Mouse (Mus musculus): ENCODE measurements around the gene Shb. TPM values are rescaled to one million over a fixed set of nuclear protein-coding genes. Genes with fewer than 3 reads are reported as not detected.

Gene Shb
- polyA plus RNA-seq, 1 experiment from 2014 or later = 6.6 TPM

GRCm38 (mm10) chr4:45514406-45514805, 17.9 kb downstream of the Shb start:
- Histone ChIP-seq H3K4me2 (peak overlapping the region; percentile 34), H3K4me1 (replicated peaks) (peaks cover 61% of the 10 kb centered on the region), H3K9ac (replicated peaks) (no peak overlapping the region), H3K27me3 (no peaks in the 10 kb centered on the region), H3K36me3 (no peaks in the 10 kb centered on the region), H3K4me3 (replicated peaks) (no peak overlapping the region), H3K9me3 (no peaks in the 10 kb centered on the region), H3K27ac (peak overlapping the region; percentile 53; the same call in 1 of the 2 replicates)
- ATAC-seq (ENCODE audit: insufficient number of reproducible peaks, insufficient read depth, low FRiP score, low TSS enrichment, low read depth) = no peak
- 14% methylated on average over 7 of the region's 7 CpGs for WGBS

- WGBS = 2% methylated on average over 10 of the region's 10 CpGs
- H3K4me1 ChIP-seq (replicated peaks) = peaks cover 66% of the 10 kb centered on the region
- no peaks in the 10 kb centered on the region for H3K27me3 ChIP-seq
- H3K4me3 ChIP-seq (replicated peaks) = no peak overlapping the region
- H3K9me3 ChIP-seq = no peaks in the 10 kb centered on the region
- no peaks in the 10 kb centered on the region for H3K36me3 ChIP-seq
- peak overlapping the region; percentile 34 for H3K4me2 ChIP-seq
- H3K9ac ChIP-seq (replicated peaks) = 0 out of 2 replicates have a peak overlapping the region, but pooled peaks have one; percentile 27
- ATAC-seq (ENCODE audit: insufficient number of reproducible peaks, insufficient read depth, low FRiP score, low TSS enrichment, low read depth) = no peak
- H3K27ac ChIP-seq = peak overlapping the region; percentile 53; the same call in 1 of the 2 replicates
Observed at GRCm38 (mm10) chr4:45513791-45514293, 18.4 kb downstream of the Shb start.

GRCm38 (mm10) chr4:45513340-45513739, 18.9 kb downstream of the Shb start:
- ATAC-seq (ENCODE audit: insufficient number of reproducible peaks, insufficient read depth, low FRiP score, low TSS enrichment, low read depth) = no peak
- peak overlapping the region; percentile 34; the same call in 1 of the 2 replicates for H3K4me2 ChIP-seq
- peaks cover 71% of the 10 kb centered on the region for H3K4me1 ChIP-seq (replicated peaks)
- no peaks in the 10 kb centered on the region for H3K36me3 ChIP-seq
- 0 out of 2 replicates have a peak overlapping the region, but pooled peaks have one; percentile 27 for H3K9ac ChIP-seq (replicated peaks)
- H3K4me3 ChIP-seq (replicated peaks) = no peak overlapping the region
- WGBS = 67% methylated on average over 2 of the region's 2 CpGs
- no peaks in the 10 kb centered on the region for H3K27me3 ChIP-seq
- H3K27ac ChIP-seq = no peak overlapping the region
- H3K9me3 ChIP-seq = no peaks in the 10 kb centered on the region

- no peak overlapping the region for H3K4me2 ChIP-seq
- no peak overlapping the region for H3K9ac ChIP-seq (replicated peaks)
- H3K4me1 ChIP-seq (replicated peaks) = peaks cover 78% of the 10 kb centered on the region
- no peaks in the 10 kb centered on the region for H3K27me3 ChIP-seq
- ATAC-seq (ENCODE audit: insufficient number of reproducible peaks, insufficient read depth, low FRiP score, low TSS enrichment, low read depth) = no peak
- peak overlapping the region; percentile 25; the same call in 1 of the 2 replicates for H3K27ac ChIP-seq
- 19% methylated on average over 6 of the region's 6 CpGs for WGBS
- H3K9me3 ChIP-seq = no peaks in the 10 kb centered on the region
- H3K4me3 ChIP-seq (replicated peaks) = no peak overlapping the region
- H3K36me3 ChIP-seq = no peaks in the 10 kb centered on the region
Observed at GRCm38 (mm10) chr4:45510163-45510562, 22.1 kb downstream of the Shb start.

- H3K9ac ChIP-seq (replicated peaks) = no peak overlapping the region
- peak overlapping the region; percentile 25; the same call in 1 of the 2 replicates for H3K27ac ChIP-seq
- H3K9me3 ChIP-seq = no peaks in the 10 kb centered on the region
- H3K4me2 ChIP-seq = no peak overlapping the region
- no peaks in the 10 kb centered on the region for H3K27me3 ChIP-seq
- peaks cover 73% of the 10 kb centered on the region for H3K4me1 ChIP-seq (replicated peaks)
- H3K36me3 ChIP-seq = no peaks in the 10 kb centered on the region
- 84% methylated on average over 4 of the region's 4 CpGs for WGBS
- ATAC-seq (ENCODE audit: insufficient number of reproducible peaks, insufficient read depth, low FRiP score, low TSS enrichment, low read depth) = no peak
- no peak overlapping the region for H3K4me3 ChIP-seq (replicated peaks)
Observed at GRCm38 (mm10) chr4:45509416-45509815, 22.9 kb downstream of the Shb start.

GRCm38 (mm10) chr4:45508469-45508868, 23.8 kb downstream of the Shb start:
- WGBS = 26% methylated on average over 6 of the region's 6 CpGs
- Histone ChIP-seq H3K27me3 (no peaks in the 10 kb centered on the region), H3K27ac (0 out of 2 replicates have a peak overlapping the region, but pooled peaks have one; percentile 12), H3K9me3 (no peaks in the 10 kb centered on the region), H3K4me3 (replicated peaks) (no peak overlapping the region), H3K36me3 (no peaks in the 10 kb centered on the region), H3K9ac (replicated peaks) (no peak overlapping the region), H3K4me1 (replicated peaks) (peaks cover 73% of the 10 kb centered on the region), H3K4me2 (no peak overlapping the region)
- ATAC-seq (ENCODE audit: insufficient number of reproducible peaks, insufficient read depth, low FRiP score, low TSS enrichment, low read depth) = no peak

- 47% methylated on average over 1 of the region's 1 CpGs for WGBS
- H3K9ac ChIP-seq (replicated peaks) = no peak overlapping the region
- no peaks in the 10 kb centered on the region; the same call in 1 of the 2 replicates for H3K27me3 ChIP-seq
- no peaks in the 10 kb centered on the region for H3K36me3 ChIP-seq
- 0 out of 2 replicates have a peak overlapping the region, but pooled peaks have one; percentile 4 for H3K4me2 ChIP-seq
- no peaks in the 10 kb centered on the region for H3K9me3 ChIP-seq
- peaks cover 73% of the 10 kb centered on the region for H3K4me1 ChIP-seq (replicated peaks)
- ATAC-seq (ENCODE audit: insufficient number of reproducible peaks, insufficient read depth, low FRiP score, low TSS enrichment, low read depth) = 0 out of 2 replicates have a peak, but pooled peaks have one; percentile 26
- H3K27ac ChIP-seq = peak overlapping the region; percentile 64; the same call in 1 of the 2 replicates
- no peak overlapping the region for H3K4me3 ChIP-seq (replicated peaks)
Observed at GRCm38 (mm10) chr4:45507476-45507875, 24.8 kb downstream of the Shb start.

- peak overlapping the region; percentile 64 for H3K27ac ChIP-seq
- peak; percentile 12; the same call in 1 of the 2 replicates for ATAC-seq (ENCODE audit: insufficient number of reproducible peaks, insufficient read depth, low FRiP score, low TSS enrichment, low read depth)
- H3K36me3 ChIP-seq = no peaks in the 10 kb centered on the region
- WGBS = 9% methylated on average over 9 of the region's 9 CpGs
- H3K9ac ChIP-seq (replicated peaks) = no peak overlapping the region
- peak overlapping the region; percentile 13; the same call in 1 of the 2 replicates for H3K4me2 ChIP-seq
- H3K4me3 ChIP-seq (replicated peaks) = no peak overlapping the region
- no peaks in the 10 kb centered on the region; the same call in 1 of the 2 replicates for H3K27me3 ChIP-seq
- H3K4me1 ChIP-seq (replicated peaks) = peaks cover 75% of the 10 kb centered on the region
- H3K9me3 ChIP-seq = no peaks in the 10 kb centered on the region
Observed at GRCm38 (mm10) chr4:45507039-45507438, 25.2 kb downstream of the Shb start.

- H3K27me3 ChIP-seq = no peaks in the 10 kb centered on the region; the same call in 1 of the 2 replicates
- ATAC-seq (ENCODE audit: insufficient number of reproducible peaks, insufficient read depth, low FRiP score, low TSS enrichment, low read depth) = 0 out of 2 replicates have a peak, but pooled peaks have one; percentile 29
- H3K36me3 ChIP-seq = no peaks in the 10 kb centered on the region
- H3K9me3 ChIP-seq = no peaks in the 10 kb centered on the region
- H3K4me2 ChIP-seq = peak overlapping the region; percentile 13; the same call in 1 of the 2 replicates
- H3K4me1 ChIP-seq (replicated peaks) = peaks cover 80% of the 10 kb centered on the region
- H3K9ac ChIP-seq (replicated peaks) = no peak overlapping the region
- H3K27ac ChIP-seq = peak overlapping the region; percentile 64
- 36% methylated on average over 5 of the region's 5 CpGs for WGBS
- no peak overlapping the region for H3K4me3 ChIP-seq (replicated peaks)
Observed at GRCm38 (mm10) chr4:45506613-45507012, 25.7 kb downstream of the Shb start.

GRCm38 (mm10) chr4:45505671-45506070, 26.6 kb downstream of the Shb start:
- H3K9ac ChIP-seq (replicated peaks) = no peak overlapping the region
- ATAC-seq (ENCODE audit: insufficient number of reproducible peaks, insufficient read depth, low FRiP score, low TSS enrichment, low read depth) = no peak
- no peak overlapping the region for H3K4me2 ChIP-seq
- H3K27ac ChIP-seq = no peak overlapping the region
- H3K36me3 ChIP-seq = no peaks in the 10 kb centered on the region
- peaks cover 83% of the 10 kb centered on the region for H3K4me1 ChIP-seq (replicated peaks)
- H3K4me3 ChIP-seq (replicated peaks) = no peak overlapping the region
- peaks cover under 1% of the 10 kb centered on the region for H3K27me3 ChIP-seq
- WGBS = 89% methylated on average over 2 of the region's 2 CpGs
- no peaks in the 10 kb centered on the region for H3K9me3 ChIP-seq

GRCm38 (mm10) chr4:45505191-45505590, 27.1 kb downstream of the Shb start:
- H3K4me3 ChIP-seq (replicated peaks) = no peak overlapping the region
- H3K27ac ChIP-seq = no peak overlapping the region
- H3K27me3 ChIP-seq = peaks cover 5% of the 10 kb centered on the region
- peaks cover 85% of the 10 kb centered on the region for H3K4me1 ChIP-seq (replicated peaks)
- ATAC-seq (ENCODE audit: insufficient number of reproducible peaks, insufficient read depth, low FRiP score, low TSS enrichment, low read depth) = no peak
- WGBS = 95% methylated on average over 6 of the region's 6 CpGs
- no peak overlapping the region for H3K4me2 ChIP-seq
- no peaks in the 10 kb centered on the region for H3K36me3 ChIP-seq
- H3K9me3 ChIP-seq = no peaks in the 10 kb centered on the region
- no peak overlapping the region for H3K9ac ChIP-seq (replicated peaks)

Measured in limb, embryonic 12.5 days (tissue).